Mouse (Mus musculus): ENCODE measurements around the gene Tigd2. TPM values are rescaled to one million over a fixed set of nuclear protein-coding genes. Genes with fewer than 3 reads are reported as not detected.

Gene Tigd2
- polyA plus RNA-seq, 1 experiment from 2014 or later = 12.8 TPM

DNA sequence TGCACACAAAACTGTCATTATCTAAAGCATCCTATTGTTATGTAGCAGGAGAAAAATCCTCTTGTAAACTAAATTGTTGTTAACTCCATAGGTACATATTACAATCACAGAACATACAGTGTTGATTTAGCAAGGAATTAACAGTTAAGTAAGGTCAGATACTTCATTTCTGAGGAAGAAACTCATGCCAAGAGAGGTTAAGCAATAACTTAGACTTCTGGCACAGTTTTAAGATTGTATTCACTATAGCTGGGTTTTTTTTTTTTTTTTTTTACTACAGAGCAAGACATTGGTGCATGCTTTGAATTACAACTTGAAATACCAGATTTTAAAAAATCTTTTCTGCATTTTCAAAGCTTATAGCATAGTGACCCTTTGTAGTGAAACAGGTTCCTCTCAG lies 24.5 kb downstream of the Tigd2 start:
- no peak for ATAC-seq (ENCODE audit: low FRiP score)
- Histone ChIP-seq H3K9me3 (ENCODE audit: control insufficient read depth, low read length) (0 out of 2 replicates have a peak, but pooled peaks cover 3% of the 10 kb centered on the region), H3K27ac (no peak overlapping the region), H3K36me3 (replicated peaks; ENCODE audit: control insufficient read depth, insufficient read depth) (no peaks in the 10 kb centered on the region), H3K4me1 (replicated peaks; ENCODE audit: control insufficient read depth, insufficient read depth, low read length) (no peaks in the 10 kb centered on the region), H3K4me3 (replicated peaks; ENCODE audit: low read length) (no peak overlapping the region), H3K9ac (no peak overlapping the region), H3K27me3 (ENCODE audit: control insufficient read depth, insufficient read depth, low read length) (no peaks in the 10 kb centered on the region), H3K4me2 (replicated peaks) (no peak overlapping the region)
- no peak for DNase-seq (ENCODE audit: low spot score)

DNA sequence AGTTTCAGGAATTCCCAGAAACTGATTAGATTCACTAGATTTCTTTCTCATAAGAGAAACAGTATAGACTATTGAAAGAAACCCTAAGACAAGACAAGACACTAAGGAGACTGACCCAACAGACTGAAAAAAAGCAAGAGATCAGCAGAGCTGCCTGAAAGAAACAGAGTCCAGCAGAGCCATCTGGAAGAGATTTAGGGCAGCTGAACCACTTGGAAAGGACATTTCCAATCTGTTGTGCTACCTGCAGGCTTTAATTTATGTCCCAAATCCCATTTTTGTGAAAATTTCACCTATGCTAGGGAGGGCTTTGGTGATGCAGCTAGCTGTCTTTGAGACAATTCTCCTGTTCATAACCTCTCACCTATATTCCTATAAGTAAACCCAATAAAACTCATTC lies 25.0 kb downstream of the Tigd2 start:
- H3K9me3 ChIP-seq (ENCODE audit: control insufficient read depth, low read length) = 0 out of 2 replicates have a peak, but pooled peaks cover 3% of the 10 kb centered on the region
- ATAC-seq (ENCODE audit: low FRiP score) (no peak), DNase-seq (ENCODE audit: low spot score) (no peak)
- H3K4me1 ChIP-seq (replicated peaks; ENCODE audit: control insufficient read depth, insufficient read depth, low read length) = no peaks in the 10 kb centered on the region
- no peak overlapping the region for H3K4me2 ChIP-seq (replicated peaks)
- H3K9ac ChIP-seq = no peak overlapping the region
- H3K36me3 ChIP-seq (replicated peaks; ENCODE audit: control insufficient read depth, insufficient read depth) = no peaks in the 10 kb centered on the region
- H3K4me3 ChIP-seq (replicated peaks; ENCODE audit: low read length) = no peak overlapping the region
- H3K27me3 ChIP-seq (ENCODE audit: control insufficient read depth, insufficient read depth, low read length) = no peaks in the 10 kb centered on the region
- no peak overlapping the region for H3K27ac ChIP-seq

DNA sequence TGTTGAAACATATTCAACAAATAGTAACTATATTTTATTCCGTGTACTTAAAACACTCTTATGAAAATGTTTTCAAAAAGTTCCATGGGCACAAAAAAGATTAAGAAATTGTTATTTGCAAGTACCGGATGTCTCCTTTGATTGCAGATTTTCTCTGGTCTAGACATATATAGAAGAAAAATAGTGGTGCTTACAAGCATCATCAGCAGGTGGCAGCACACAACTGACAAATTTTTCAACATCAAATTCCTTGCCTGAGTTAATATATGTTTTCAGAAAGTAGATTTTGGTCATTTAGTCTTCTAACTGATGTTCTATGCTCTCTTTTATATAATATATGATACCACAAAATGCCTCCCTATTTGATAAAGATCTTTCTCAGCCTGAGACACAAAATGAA lies 41.0 kb downstream of the Tigd2 start:
- Histone ChIP-seq H3K36me3 (replicated peaks; ENCODE audit: control insufficient read depth, insufficient read depth) (no peaks in the 10 kb centered on the region), H3K27me3 (ENCODE audit: control insufficient read depth, insufficient read depth, low read length) (no peaks in the 10 kb centered on the region), H3K4me1 (replicated peaks; ENCODE audit: control insufficient read depth, insufficient read depth, low read length) (no peaks in the 10 kb centered on the region), H3K4me3 (replicated peaks; ENCODE audit: low read length) (no peak overlapping the region), H3K27ac (no peak overlapping the region), H3K9me3 (ENCODE audit: control insufficient read depth, low read length) (no peaks in the 10 kb centered on the region), H3K9ac (no peak overlapping the region), H3K4me2 (replicated peaks) (no peak overlapping the region)
- DNase-seq (ENCODE audit: low spot score) (peak; percentile 82), ATAC-seq (ENCODE audit: low FRiP score) (no peak)
- 42% methylated on average over 2 of the region's 2 CpGs for WGBS

DNA sequence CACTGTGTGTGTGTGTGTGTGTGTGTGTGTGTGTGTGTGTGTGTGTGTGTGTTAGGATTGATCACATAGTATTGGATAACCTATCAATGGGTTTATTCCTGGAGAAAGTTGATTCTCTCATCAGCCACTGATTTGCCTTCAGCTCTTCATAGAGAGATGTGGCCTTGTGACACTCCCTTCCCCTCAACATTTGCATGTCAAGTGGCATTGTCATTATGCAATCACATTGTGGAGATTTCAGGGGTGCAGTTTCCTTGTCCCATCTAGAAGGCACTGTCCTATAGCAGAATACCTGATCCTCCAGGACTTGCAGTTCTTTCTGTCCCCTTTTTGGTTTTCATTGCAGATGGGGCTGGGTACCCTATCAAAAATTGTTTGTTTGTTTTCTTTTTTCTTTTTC lies 41.9 kb downstream of the Tigd2 start:
- Histone ChIP-seq H3K36me3 (replicated peaks; ENCODE audit: control insufficient read depth, insufficient read depth) (no peaks in the 10 kb centered on the region), H3K27ac (no peak overlapping the region), H3K4me3 (replicated peaks; ENCODE audit: low read length) (no peak overlapping the region), H3K9me3 (ENCODE audit: control insufficient read depth, low read length) (no peaks in the 10 kb centered on the region), H3K4me1 (replicated peaks; ENCODE audit: control insufficient read depth, insufficient read depth, low read length) (no peaks in the 10 kb centered on the region), H3K4me2 (replicated peaks) (no peak overlapping the region), H3K27me3 (ENCODE audit: control insufficient read depth, insufficient read depth, low read length) (no peaks in the 10 kb centered on the region), H3K9ac (no peak overlapping the region)
- no peak for ATAC-seq (ENCODE audit: low FRiP score)
- DNase-seq (ENCODE audit: low spot score) = no peak

DNA sequence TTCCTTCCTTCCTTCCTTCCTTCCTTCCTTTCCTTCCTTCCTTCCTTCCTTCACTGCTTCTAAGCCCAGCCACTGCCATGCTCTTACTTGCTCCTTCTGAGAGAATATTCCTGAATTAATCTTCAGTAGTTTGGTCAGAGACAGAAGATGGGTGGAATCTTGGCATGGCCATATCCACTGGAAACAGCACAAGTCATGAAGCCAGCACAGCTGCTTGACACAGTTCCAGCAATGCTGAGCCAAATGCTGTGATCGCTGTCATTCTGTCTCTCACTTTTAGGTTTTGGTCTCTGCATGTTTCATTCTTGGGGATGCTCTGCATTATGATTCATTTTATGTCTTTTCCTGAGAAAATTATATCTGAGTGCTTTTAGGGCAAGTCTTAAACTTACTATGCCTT lies 47.2 kb downstream of the Tigd2 start:
- 92% methylated on average over 1 of the region's 1 CpGs for WGBS
- Histone ChIP-seq H3K27me3 (ENCODE audit: control insufficient read depth, insufficient read depth, low read length) (no peaks in the 10 kb centered on the region), H3K4me3 (replicated peaks; ENCODE audit: low read length) (no peak overlapping the region), H3K4me1 (replicated peaks; ENCODE audit: control insufficient read depth, insufficient read depth, low read length) (no peaks in the 10 kb centered on the region), H3K4me2 (replicated peaks) (no peak overlapping the region), H3K9me3 (ENCODE audit: control insufficient read depth, low read length) (no peaks in the 10 kb centered on the region), H3K27ac (no peak overlapping the region), H3K9ac (no peak overlapping the region), H3K36me3 (replicated peaks; ENCODE audit: control insufficient read depth, insufficient read depth) (no peaks in the 10 kb centered on the region)
- no peak for ATAC-seq (ENCODE audit: low FRiP score)
- DNase-seq (ENCODE audit: low spot score) = no peak

Other genes starting within 250 kb of the Tigd2 start
- gene Fam13a, start 184.3 kb upstream of the Tigd2 start, polyA plus RNA-seq (2014; fragmentation: Nextera tagmentation; extraction: Ambion mirVana) = 10.3 and 11.1 TPM in 2 replicates
- gene Gprin3, start 217.4 kb downstream of the Tigd2 start, polyA plus RNA-seq (2014; fragmentation: Nextera tagmentation; extraction: Ambion mirVana) = 7.6 and 11.9 TPM in 2 replicates